Mouse (Mus musculus): Measurements from ENCODE around the gene 1700029I15Rik.

DNA sequence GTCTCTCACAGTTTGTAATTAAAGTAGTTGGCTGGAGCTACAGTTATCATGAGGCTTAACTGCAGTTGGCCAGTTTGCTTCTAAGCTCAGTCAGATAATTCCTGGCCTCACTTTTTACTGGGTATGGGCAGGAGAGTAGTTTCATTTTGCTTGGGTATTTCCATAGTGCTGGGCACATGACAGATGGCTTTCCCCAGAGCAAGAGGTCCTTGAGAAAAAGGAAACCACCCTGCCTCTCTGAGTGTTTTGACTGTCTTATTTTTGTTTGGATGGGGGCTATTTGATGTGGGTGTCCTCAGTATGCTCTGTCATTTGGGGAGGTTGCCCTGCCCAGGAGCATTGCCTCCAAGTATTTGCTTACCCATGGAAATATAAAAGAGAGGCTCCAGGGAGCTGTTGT lies 39.9 kb upstream of the 1700029I15Rik start:
- TF ChIP-seq POLR2A (IDR thresholded peaks at IDR 0.05; ENCODE audit: insufficient read depth, low read length) = no peak
- TF ChIP-seq CTCF (IDR thresholded peaks at IDR 0.05; ENCODE audit: low read depth, low read length) = no peak
- TF ChIP-seq EP300 (IDR thresholded peaks at IDR 0.05; ENCODE audit: insufficient read depth, low read depth, low read length) = no peak

Data from ES-Bruce4 (cell line).